ENCODE assay signal across 7 mouse cellular contexts in the genomic region with DNA sequence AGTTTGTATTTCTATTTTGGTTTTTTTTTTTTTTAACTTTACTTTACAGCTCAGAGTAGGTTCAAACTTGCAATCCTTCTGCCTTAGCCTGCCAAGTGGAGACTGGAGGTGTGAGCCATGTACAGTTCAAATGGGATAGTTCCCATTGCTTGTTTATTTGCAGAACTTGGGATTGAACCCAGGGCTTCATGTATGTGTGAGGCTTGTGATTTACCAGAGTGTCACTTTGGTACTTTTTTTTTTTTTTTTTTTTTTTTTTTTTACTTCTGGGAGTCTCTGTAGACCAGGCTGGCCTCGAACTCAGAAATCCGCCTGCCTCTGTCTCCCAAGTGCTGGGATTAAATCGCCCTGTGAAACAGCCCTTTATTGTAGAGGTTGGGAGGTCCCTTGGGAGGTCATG. TPM values are rescaled to one million over a fixed set of nuclear protein-coding genes. Genes with fewer than 3 reads are reported as not detected.
DNase-seq lines count a peak whose midpoint lies in the region; ATAC-seq and TF ChIP-seq lines count a peak whose summit lies in the region.

No protein-coding gene starts in this region.

- peaks cover 54% of the 10 kb centered on the region for H3K79me2 ChIP-seq in MEL (ENCODE audit: control insufficient read depth, insufficient read depth, low read length, poor library complexity)

- no peak overlapping the region for H3K4me3 ChIP-seq in kidney, embryonic 16.5 days (ENCODE audit: low read length)
- peak overlapping the region; percentile 14 to 62; a peak in 3 of 4 replicates for H3K4me3 ChIP-seq in MEL (ENCODE audit: control insufficient read depth in 1 of 2, insufficient read depth in 1 of 2, low read depth in 2 of 2, low read length in 2 of 2)
- H3K4me3 ChIP-seq in embryonic facial prominence, embryonic 15.5 days (replicated peaks), result peak overlapping the region; percentile 78; the same call in 1 of the 2 replicates
- H3K4me3 ChIP-seq in liver, embryonic 15.5 days (replicated peaks), result peak overlapping the region; percentile 89

- no peaks in the 10 kb centered on the region for H3K9me3 ChIP-seq in kidney, embryonic 16.5 days (ENCODE audit: low read length)
- H3K9me3 ChIP-seq in MEL (replicated peaks; ENCODE audit: insufficient read depth, low read length), result no peaks in the 10 kb centered on the region
- no peaks in the 10 kb centered on the region for H3K9me3 ChIP-seq in embryonic facial prominence, embryonic 15.5 days (replicated peaks)
- no peaks in the 10 kb centered on the region for H3K9me3 ChIP-seq in liver, embryonic 15.5 days (replicated peaks)

- no peaks in the 10 kb centered on the region for H3K27me3 ChIP-seq in kidney, embryonic 16.5 days (ENCODE audit: insufficient read depth, low read length)
- H3K27me3 ChIP-seq in MEL (ENCODE audit: control insufficient read depth in 1 of 2, insufficient read depth in 2 of 2, low read length in 2 of 2), result no peaks in the 10 kb centered on the region
- H3K27me3 ChIP-seq in embryonic facial prominence, embryonic 15.5 days, result no peaks in the 10 kb centered on the region
- H3K27me3 ChIP-seq in liver, embryonic 15.5 days, result no peaks in the 10 kb centered on the region

- WGBS in kidney, embryonic 16.5 days, result 76% methylated on average over 3 of the region's 3 CpGs
- 65% methylated on average over 3 of the region's 3 CpGs for WGBS in embryonic facial prominence, embryonic 15.5 days
- 62% methylated on average over 3 of the region's 3 CpGs for WGBS in liver, embryonic 15.5 days (ENCODE audit: insufficient replicate concordance)

- peak overlapping the region; percentile 86; the same call in 1 of the 2 replicates for H3K4me2 ChIP-seq in kidney, embryonic 16.5 days (replicated peaks; ENCODE audit: low read depth, low read length)
- peak overlapping the region; percentile 93 for H3K4me2 ChIP-seq in embryonic facial prominence, embryonic 15.5 days (replicated peaks)
- H3K4me2 ChIP-seq in liver, embryonic 15.5 days, result peak overlapping the region; percentile 99

- no peak for TF ChIP-seq CTCF in MEL (IDR thresholded peaks at IDR 0.05 in 2 of 3, conservative IDR thresholded peaks at IDR 0.05 in 1 of 3; ENCODE audit: control insufficient read depth in 1 of 3, insufficient read depth in 1 of 3, low read depth in 2 of 3, low read length in 3 of 3, poor library complexity in 1 of 3, severe bottlenecking in 1 of 3)

- TF ChIP-seq POLR2A in MEL (IDR thresholded peaks at IDR 0.05; ENCODE audit: control insufficient read depth in 1 of 2, insufficient read depth in 1 of 2, low read depth in 1 of 2, low read length in 2 of 2, poor library complexity in 1 of 2), result no peak

- peak overlapping the region; percentile 92; the same call in 1 of the 2 replicates for H3K9ac ChIP-seq in kidney, embryonic 16.5 days (replicated peaks; ENCODE audit: low read length)
- peak overlapping the region; percentile 74 for H3K9ac ChIP-seq in MEL (ENCODE audit: control insufficient read depth, low read depth, low read length, poor library complexity, severe bottlenecking)
- no peak overlapping the region for H3K9ac ChIP-seq in embryonic facial prominence, embryonic 15.5 days
- peak overlapping the region; percentile 93 for H3K9ac ChIP-seq in liver, embryonic 15.5 days

- H3K27ac ChIP-seq in kidney, embryonic 16.5 days (ENCODE audit: low read length), result peak overlapping the region; percentile 88
- H3K27ac ChIP-seq in MEL (ENCODE audit: control insufficient read depth, low read depth, low read length), result peak overlapping the region; percentile 75
- no peak overlapping the region for H3K27ac ChIP-seq in embryonic facial prominence, embryonic 15.5 days (replicated peaks)
- peak overlapping the region; percentile 93 for H3K27ac ChIP-seq in liver, embryonic 15.5 days (replicated peaks)

- H3K4me1 ChIP-seq in kidney, embryonic 16.5 days (ENCODE audit: insufficient read depth, low read length), result peaks cover 25% of the 10 kb centered on the region
- H3K4me1 ChIP-seq in MEL (ENCODE audit: control insufficient read depth in 1 of 2, insufficient read depth in 2 of 2, low read length in 2 of 2), result peaks cover 8 to 29% of the 10 kb centered on the region in 2 experiments
- peaks cover 40% of the 10 kb centered on the region for H3K4me1 ChIP-seq in embryonic facial prominence, embryonic 15.5 days
- peaks cover 74% of the 10 kb centered on the region for H3K4me1 ChIP-seq in liver, embryonic 15.5 days (replicated peaks)

- ATAC-seq in kidney, embryonic 16.5 days (ENCODE audit: low FRiP score, low TSS enrichment), result no peak
- ATAC-seq in embryonic facial prominence, embryonic 15.5 days (ENCODE audit: insufficient number of reproducible peaks, low FRiP score, low TSS enrichment, low read depth), result no peak
- no peak for ATAC-seq in liver, embryonic 15.5 days (ENCODE audit: insufficient read depth)

- peaks cover 19% of the 10 kb centered on the region for H3K36me3 ChIP-seq in kidney, embryonic 16.5 days (ENCODE audit: insufficient read depth, low read length)
- peaks cover 14 to 43% of the 10 kb centered on the region in 2 experiments for H3K36me3 ChIP-seq in MEL (ENCODE audit: control insufficient read depth in 1 of 2, insufficient read depth in 2 of 2, low read length in 2 of 2)
- peaks cover 22% of the 10 kb centered on the region for H3K36me3 ChIP-seq in embryonic facial prominence, embryonic 15.5 days
- peaks cover 37% of the 10 kb centered on the region for H3K36me3 ChIP-seq in liver, embryonic 15.5 days (replicated peaks)

- no peak for TF ChIP-seq RAD21 in MEL (IDR thresholded peaks at IDR 0.05; ENCODE audit: low read depth, low read length)

- no peak for TF ChIP-seq EP300 in MEL (IDR thresholded peaks at IDR 0.05; ENCODE audit: low read depth in 1 of 2, low read length in 2 of 2)

- DNase-seq in kidney, postnatal 4 days, result no peak
- DNase-seq in MEL (ENCODE audit: low read depth, low spot score), result no peak
- no peak for DNase-seq in frontal cortex, postnatal 10 days (ENCODE audit: low spot score in 2 of 2)
- DNase-seq in adrenal gland, postnatal 10 days, result no peak

TF ChIP-seq in MEL, 35 proteins besides CTCF, POLR2A, EP300 and RAD21:
- TF ChIP-seq ZNF384 (IDR thresholded peaks at IDR 0.05; ENCODE audit: low read depth, low read length) (peak; percentile 87), KAT2A (conservative IDR thresholded peaks at IDR 0.05; ENCODE audit: low read depth, low read length) (no peak)

RNA-seq across cellular contexts. Expression of a gene that starts 4.5 kb away (rescaled TPM):
- 30.7 and 38.1 TPM in 2 replicates for polyA plus RNA-seq in kidney, embryonic 16.5 days (2015; fragmentation: Nextera tagmentation; extraction: Ambion mirVana)
- total RNA-seq in MEL (2012; rRNA removed), result 104 and 110 TPM in 2 replicates
- 100 to 1,000 TPM in 1 of 2 experiments, 10 to 100 TPM in 1; 88.6 to 243 TPM for polyA plus RNA-seq in MEL (2012; ENCODE audit: insufficient read depth in 1 of 2, insufficient read length in 2 of 2, low read depth in 1 of 2, low replicate concordance in 2 of 2, missing spikeins in 1 of 2)
- polyA plus RNA-seq in embryonic facial prominence, embryonic 15.5 days (2015; fragmentation: Nextera tagmentation; extraction: Ambion mirVana), result 71.2 and 72.0 TPM in 2 replicates
- polyA plus RNA-seq in liver, embryonic 15.5 days (2015; fragmentation: Nextera tagmentation; extraction: Ambion mirVana), result 60.1 and 67.9 TPM in 2 replicates
- 100 to 1,000 TPM; 105 to 109 TPM for total RNA-seq in adrenal gland, postnatal 10 days (2021)

RNA-seq across cellular contexts. Expression of a gene that starts 18.4 kb away (rescaled TPM):
- polyA plus RNA-seq in kidney, embryonic 16.5 days (2015; fragmentation: Nextera tagmentation; extraction: Ambion mirVana), result 72.7 and 94.8 TPM in 2 replicates
- total RNA-seq in MEL (2012; rRNA removed), result 38.8 and 39.3 TPM in 2 replicates
- 100 to 1,000 TPM in 1 of 2 experiments, 10 to 100 TPM in 1; 32.4 to 500 TPM for polyA plus RNA-seq in MEL (2012; ENCODE audit: insufficient read depth in 1 of 2, insufficient read length in 2 of 2, low read depth in 1 of 2, low replicate concordance in 2 of 2, missing spikeins in 1 of 2)
- 75.9 and 76.7 TPM in 2 replicates for polyA plus RNA-seq in embryonic facial prominence, embryonic 15.5 days (2015; fragmentation: Nextera tagmentation; extraction: Ambion mirVana)
- 35.0 and 35.3 TPM in 2 replicates for polyA plus RNA-seq in liver, embryonic 15.5 days (2015; fragmentation: Nextera tagmentation; extraction: Ambion mirVana)
- 10 to 100 TPM; 71.7 to 90.6 TPM for total RNA-seq in adrenal gland, postnatal 10 days (2021)

RNA-seq across cellular contexts. Expression of a gene that starts 34.0 kb away (rescaled TPM):
- 34.7 and 36.8 TPM in 2 replicates for polyA plus RNA-seq in kidney, embryonic 16.5 days (2015; fragmentation: Nextera tagmentation; extraction: Ambion mirVana)
- total RNA-seq in MEL (2012; rRNA removed), result 12.1 and 13.4 TPM in 2 replicates
- polyA plus RNA-seq in MEL (2012; ENCODE audit: insufficient read depth in 1 of 2, insufficient read length in 2 of 2, low read depth in 1 of 2, low replicate concordance in 2 of 2, missing spikeins in 1 of 2), result 10 to 100 TPM in 1 of 2 experiments, not detected in 1; 14.3 TPM
- polyA plus RNA-seq in embryonic facial prominence, embryonic 15.5 days (2015; fragmentation: Nextera tagmentation; extraction: Ambion mirVana), result 38.0 and 40.2 TPM in 2 replicates
- 8.9 and 9.5 TPM in 2 replicates for polyA plus RNA-seq in liver, embryonic 15.5 days (2015; fragmentation: Nextera tagmentation; extraction: Ambion mirVana)
- 10 to 100 TPM; 20.4 to 21.0 TPM for total RNA-seq in adrenal gland, postnatal 10 days (2021)

RNA-seq across cellular contexts. Expression of a gene that starts 38.7 kb away (rescaled TPM):
- polyA plus RNA-seq in kidney, embryonic 16.5 days (2015; fragmentation: Nextera tagmentation; extraction: Ambion mirVana), result 27.4 and 29.4 TPM in 2 replicates
- total RNA-seq in MEL (2012; rRNA removed), result 11.7 and 12.2 TPM in 2 replicates
- polyA plus RNA-seq in MEL (2012; ENCODE audit: insufficient read depth in 1 of 2, insufficient read length in 2 of 2, low read depth in 1 of 2, low replicate concordance in 2 of 2, missing spikeins in 1 of 2), result 10 to 100 TPM in 1 of 2 experiments, not detected in 1; 18.3 TPM
- 26.3 and 26.5 TPM in 2 replicates for polyA plus RNA-seq in embryonic facial prominence, embryonic 15.5 days (2015; fragmentation: Nextera tagmentation; extraction: Ambion mirVana)
- polyA plus RNA-seq in liver, embryonic 15.5 days (2015; fragmentation: Nextera tagmentation; extraction: Ambion mirVana), result 10.5 and 10.8 TPM in 2 replicates
- 10 to 100 TPM; 16.1 to 18.7 TPM for total RNA-seq in adrenal gland, postnatal 10 days (2021)
